Mouse (Mus musculus) spleen, adult 12 weeks (tissue): Measurements from ENCODE around the gene Ifnar2.

Experiments
- DNase-seq: peaks from one replicate; pipeline ENCODE4 v3.0.0; 2022; ENCODE audit warnings: low spot score

Ifnar2 gene

GRCm38 (mm10) chr16:91394826-91395410 lies 22.3 kb downstream of the Ifnar2 start:
- DNase-seq: no peak

GRCm38 (mm10) chr16:91395633-91396392 lies 23.2 kb downstream of the Ifnar2 start:
- no peak for DNase-seq

- no peak for DNase-seq
These were observed 24.4 kb downstream of the Ifnar2 start for GRCm38 (mm10) chr16:91396844-91397537.

GRCm38 (mm10) chr16:91398030-91398429 lies 25.4 kb downstream of the Ifnar2 start:
- no peak for DNase-seq

GRCm38 (mm10) chr16:91398944-91399343 lies 26.4 kb downstream of the Ifnar2 start:
- no peak for DNase-seq

- no peak for DNase-seq
These were observed 29.1 kb downstream of the Ifnar2 start for GRCm38 (mm10) chr16:91401569-91402165.

- no peak for DNase-seq
These were observed 31.2 kb downstream of the Ifnar2 start for GRCm38 (mm10) chr16:91403784-91404183.

GRCm38 (mm10) chr16:91404187-91404586 lies 31.6 kb downstream of the Ifnar2 start:
- DNase-seq: no peak

GRCm38 (mm10) chr16:91404828-91405577 lies 32.4 kb downstream of the Ifnar2 start:
- DNase-seq: no peak

GRCm38 (mm10) chr16:91405640-91406584 lies 33.3 kb downstream of the Ifnar2 start, which contains the start of gene Il10rb:
TSS of gene Il10rb (plus strand) at chr16:91406164.
- DNase-seq: peak; percentile 72

- DNase-seq: no peak
These were observed 34.1 kb downstream of the Ifnar2 start for GRCm38 (mm10) chr16:91406585-91407220.

GRCm38 (mm10) chr16:91413102-91413844 lies 40.7 kb downstream of the Ifnar2 start:
- DNase-seq: no peak

- no peak for DNase-seq
These were observed 43.0 kb downstream of the Ifnar2 start for GRCm38 (mm10) chr16:91415391-91416189.

GRCm38 (mm10) chr16:91416357-91416756 lies 43.8 kb downstream of the Ifnar2 start:
- no peak for DNase-seq

- DNase-seq: peak; percentile 46
These were observed 44.4 kb downstream of the Ifnar2 start for GRCm38 (mm10) chr16:91416938-91417337.

- DNase-seq: no peak
These were observed 45.9 kb downstream of the Ifnar2 start for GRCm38 (mm10) chr16:91418531-91418930.

- no peak for DNase-seq
These were observed 53.2 kb downstream of the Ifnar2 start for GRCm38 (mm10) chr16:91425816-91426215.

- DNase-seq: no peak
These were observed 54.0 kb downstream of the Ifnar2 start for GRCm38 (mm10) chr16:91426586-91426985.

GRCm38 (mm10) chr16:91427461-91427860 lies 54.9 kb downstream of the Ifnar2 start:
- DNase-seq: no peak
